19 mouse cellular contexts compared by ENCODE assay signal in genomic region chr15:85690875-85691274, GRCm38 (mm10). TPM values are rescaled to one million over a fixed set of nuclear protein-coding genes. Genes with fewer than 3 reads are reported as not detected.
DNase-seq lines count a peak whose midpoint lies in the region; ATAC-seq and TF ChIP-seq lines count a peak whose summit lies in the region.
"Had no signal": no experiment of that assay in that cellular context is flagged by ENCODE, and none has a peak within 500 bp of the region (broad histone marks: within the 10 kb centered on the region; RNA-seq: fewer than 3 reads in every experiment).

No protein-coding gene starts in this region.

- no peak overlapping the region for H3K9ac ChIP-seq in hindbrain, postnatal 0 days (replicated peaks; ENCODE audit: low read length)
- H3K9ac ChIP-seq in hindbrain, embryonic 11.5 days (ENCODE audit: low read depth, low read length) = no peak overlapping the region
- H3K9ac ChIP-seq: embryonic facial prominence, embryonic 13.5 days; forebrain, embryonic 12.5 days; heart, embryonic 13.5 days; hindbrain, embryonic 13.5 days; intestine, embryonic 15.5 days had no signal

- no peaks in the 10 kb centered on the region for H3K9me3 ChIP-seq in hindbrain, postnatal 0 days (ENCODE audit: low read length)
- H3K9me3 ChIP-seq in hindbrain, embryonic 11.5 days (ENCODE audit: control insufficient read depth, low read length) = no peaks in the 10 kb centered on the region
- H3K9me3 ChIP-seq: embryonic facial prominence, embryonic 13.5 days; forebrain, embryonic 12.5 days; heart, embryonic 13.5 days; hindbrain, embryonic 13.5 days; intestine, embryonic 15.5 days had no signal

- no peak for TF ChIP-seq CTCF in cerebellum, adult 2 months (IDR thresholded peaks at IDR 0.05; ENCODE audit: borderline replicate concordance, insufficient read depth, low read depth, low read length)
- no peak for TF ChIP-seq CTCF in hindbrain, postnatal 0 days (IDR thresholded peaks at IDR 0.05; ENCODE audit: low read depth)
- TF ChIP-seq CTCF in olfactory bulb, adult 2 months (IDR thresholded peaks at IDR 0.05; ENCODE audit: insufficient read depth, low read depth, low read length) = no peak

- H3K4me1 ChIP-seq in cerebellum, adult 2 months (ENCODE audit: control insufficient read depth, insufficient read depth, low read length) = peaks cover 74% of the 10 kb centered on the region
- H3K4me1 ChIP-seq in hindbrain, postnatal 0 days (ENCODE audit: insufficient read depth, low read length) = peaks cover 31% of the 10 kb centered on the region
- peaks cover 4% of the 10 kb centered on the region; the same call in 1 of the 2 replicates for H3K4me1 ChIP-seq in hindbrain, embryonic 11.5 days (replicated peaks; ENCODE audit: control insufficient read depth, insufficient read depth, low read length)
- peaks cover 69% of the 10 kb centered on the region for H3K4me1 ChIP-seq in olfactory bulb, adult 2 months (ENCODE audit: control insufficient read depth, insufficient read depth, low read length)

- peak in 1 of 2 experiments; percentile 41 for DNase-seq in cerebellum, adult 2 months
- DNase-seq in hindbrain, postnatal 0 days (ENCODE audit: low spot score) = no peak
- no peak for DNase-seq in hindbrain, embryonic 11.5 days (ENCODE audit: low spot score)
- peak; percentile 35 for DNase-seq in MN1 (ENCODE audit: low spot score)
- DNase-seq: adrenal gland, postnatal 25 days; cerebellum, adult 9-11 months; cerebellum, postnatal 36 days; gastrocnemius, postnatal 25 days; heart, postnatal 4 days had no signal

- WGBS in cerebellum, adult 2 months = 17% methylated on average over 5 of the region's 5 CpGs
- WGBS in hindbrain, postnatal 0 days = 67% methylated on average over 5 of the region's 5 CpGs
- 95% methylated on average over 5 of the region's 5 CpGs for WGBS in hindbrain, embryonic 11.5 days
- 42% methylated on average over 5 of the region's 5 CpGs for WGBS in olfactory bulb, adult 2 months

- H3K27me3 ChIP-seq in cerebellum, adult 2 months (ENCODE audit: control insufficient read depth, insufficient read depth, low read length) = no peaks in the 10 kb centered on the region
- no peaks in the 10 kb centered on the region for H3K27me3 ChIP-seq in hindbrain, postnatal 0 days (ENCODE audit: insufficient read depth, low read length)
- H3K27me3 ChIP-seq in hindbrain, embryonic 11.5 days (ENCODE audit: control insufficient read depth, insufficient read depth, low read length) = no peaks in the 10 kb centered on the region; the same call in 1 of the 2 replicates
- H3K27me3 ChIP-seq: CH12.LX; embryonic facial prominence, embryonic 13.5 days; intestine, embryonic 15.5 days had no signal

- H3K4me3 ChIP-seq in cerebellum, adult 2 months (replicated peaks; ENCODE audit: insufficient read depth, low read depth, low read length) = no peak overlapping the region
- no peak overlapping the region for H3K4me3 ChIP-seq in hindbrain, postnatal 0 days (ENCODE audit: low read length)
- no peak overlapping the region for H3K4me3 ChIP-seq in hindbrain, embryonic 11.5 days (ENCODE audit: low read depth, low read length)
- no peak overlapping the region for H3K4me3 ChIP-seq in olfactory bulb, adult 2 months (ENCODE audit: insufficient read depth, low read depth, low read length)
- H3K4me3 ChIP-seq: embryonic facial prominence, embryonic 13.5 days; forebrain, embryonic 12.5 days; heart, embryonic 13.5 days; hindbrain, embryonic 13.5 days; intestine, embryonic 15.5 days had no signal

- no peak for TF ChIP-seq POLR2A in cerebellum, adult 2 months (IDR thresholded peaks at IDR 0.05; ENCODE audit: borderline replicate concordance, insufficient read depth, low read length)
- TF ChIP-seq POLR2A in olfactory bulb, adult 2 months (IDR thresholded peaks at IDR 0.05; ENCODE audit: insufficient read depth, low read depth, low read length) = no peak

- peaks cover 29% of the 10 kb centered on the region for H3K36me3 ChIP-seq in hindbrain, postnatal 0 days (ENCODE audit: insufficient read depth, low read length)
- no peaks in the 10 kb centered on the region for H3K36me3 ChIP-seq in hindbrain, embryonic 11.5 days (ENCODE audit: control insufficient read depth, insufficient read depth, low read length)

- ATAC-seq in cerebellum, adult (ENCODE audit: insufficient number of reproducible peaks, low FRiP score, low TSS enrichment) = no peak
- no peak for ATAC-seq in hindbrain, postnatal 0 days
- ATAC-seq in hindbrain, embryonic 11.5 days (ENCODE audit: low FRiP score) = no peak
- ATAC-seq: forebrain, embryonic 16.5 days; intestine, embryonic 15.5 days had no signal

- H3K27ac ChIP-seq in cerebellum, adult 2 months (ENCODE audit: insufficient read depth, low read length) = peak overlapping the region; percentile 26; the same call in 1 of the 2 replicates
- 0 out of 2 replicates have a peak overlapping the region, but pooled peaks have one; percentile 36 for H3K27ac ChIP-seq in hindbrain, postnatal 0 days
- H3K27ac ChIP-seq in hindbrain, embryonic 11.5 days (ENCODE audit: low read depth, low read length) = no peak overlapping the region
- H3K27ac ChIP-seq in olfactory bulb, adult 2 months (ENCODE audit: insufficient read depth, low read depth, low read length) = peak overlapping the region; percentile 27
- H3K27ac ChIP-seq: embryonic facial prominence, embryonic 13.5 days; forebrain, embryonic 12.5 days; heart, embryonic 13.5 days; hindbrain, embryonic 13.5 days; intestine, embryonic 15.5 days had no signal

- no peak overlapping the region for H3K4me2 ChIP-seq in hindbrain, postnatal 0 days (ENCODE audit: low read depth, low read length)
- no peak overlapping the region for H3K4me2 ChIP-seq in hindbrain, embryonic 11.5 days (replicated peaks; ENCODE audit: low read depth, low read length)
- H3K4me2 ChIP-seq: embryonic facial prominence, embryonic 13.5 days; forebrain, embryonic 12.5 days; heart, embryonic 13.5 days; hindbrain, embryonic 13.5 days; intestine, embryonic 15.5 days had no signal

RNA-seq across cellular contexts. Expression of gene Ppara, which starts 43.9 kb away (rescaled TPM):
- 1.1 and 1.5 TPM in 2 replicates for polyA plus RNA-seq in cerebellum, adult 2 months (2012; rRNA removed)
- 1.2 and 6.6 TPM in 2 replicates for total RNA-seq in hindbrain, postnatal 0 days (2014; rRNA removed)
- polyA plus RNA-seq in hindbrain, postnatal 0 days (2015; fragmentation: Nextera tagmentation; extraction: Ambion mirVana) = 1.9 and 2.7 TPM in 2 replicates
- 0.49 and 1.5 TPM in 2 replicates for polyA plus RNA-seq in hindbrain, embryonic 11.5 days (2014; fragmentation: Nextera tagmentation; extraction: Ambion mirVana)
- not detected in 2 replicates for polyA plus RNA-seq in olfactory bulb, adult 2 months (2012; ENCODE audit: insufficient read depth, insufficient read length, low replicate concordance, missing spikeins)
- total RNA-seq: CH12.LX; granulocyte monocyte progenitor cell, adult 5-6 weeks had no signal
